Mouse (Mus musculus): ENCODE measurements around the gene Gpr87.

DNA sequence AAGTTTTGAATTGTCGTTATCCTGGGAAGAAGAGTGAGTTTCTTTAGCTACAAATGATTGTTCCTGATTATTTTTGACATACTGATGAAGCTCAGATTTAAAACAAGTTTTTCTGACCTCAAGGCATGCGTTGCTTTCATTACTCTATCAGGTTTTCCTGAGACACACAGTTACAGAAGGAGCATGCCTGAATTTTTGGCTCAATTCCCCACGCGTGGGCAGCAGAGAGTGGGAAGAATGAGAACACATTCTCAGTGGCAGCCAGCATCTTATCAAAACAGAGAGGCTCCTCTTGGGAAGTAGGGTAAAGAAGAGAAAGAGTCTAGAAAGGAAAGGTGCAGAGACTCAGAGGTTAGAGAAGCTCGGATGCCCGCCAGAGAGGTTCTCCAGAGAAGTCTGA lies 48.5 kb upstream of the Gpr87 start:
- TF ChIP-seq CTCF (IDR thresholded peaks at IDR 0.05; ENCODE audit: borderline replicate concordance, extremely low read depth, insufficient read depth, insufficient read length) (no peak), POLR2A (IDR thresholded peaks at IDR 0.05; ENCODE audit: borderline replicate concordance, extremely low read depth, insufficient read depth, insufficient read length, poor library complexity, severe bottlenecking) (no peak)

Measured in brain, embryonic 14.5 days (tissue).